Mouse (Mus musculus): ENCODE data around the gene Tnfsfm13. TPM values are rescaled to one million over a fixed set of nuclear protein-coding genes. Genes with fewer than 3 reads are reported as not detected.
"Not testable (repeated sequence)": the region's sequence is repeated elsewhere in the genome, so short reads cannot be mapped to it uniquely, and the experiment has no call there.

The Tnfsfm13 gene
- polyA plus RNA-seq, 1 experiment: 2.3 TPM

DNA sequence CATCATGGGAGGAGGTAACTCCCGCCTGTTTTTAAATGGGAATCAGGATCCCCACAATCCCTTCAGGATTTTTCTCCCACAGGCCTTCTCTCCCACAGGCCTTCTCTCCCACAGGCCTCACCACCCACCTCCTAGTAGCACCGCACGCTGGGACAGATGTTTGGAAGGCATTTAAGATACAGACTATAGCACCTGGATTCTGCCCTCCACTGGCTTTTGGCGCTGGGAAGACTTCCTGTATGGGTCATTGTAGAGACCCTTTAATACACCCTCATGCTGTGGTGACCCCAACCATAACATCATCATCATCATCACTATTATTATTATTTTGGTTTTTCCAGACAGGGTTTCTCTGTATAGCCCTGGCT, 11.6 kb upstream of the Tnfsfm13 start:
- WGBS: 89% methylated on average over 4 of the region's 4 CpGs
- no peak for DNase-seq (ENCODE audit: low read depth, low spot score)

DNA sequence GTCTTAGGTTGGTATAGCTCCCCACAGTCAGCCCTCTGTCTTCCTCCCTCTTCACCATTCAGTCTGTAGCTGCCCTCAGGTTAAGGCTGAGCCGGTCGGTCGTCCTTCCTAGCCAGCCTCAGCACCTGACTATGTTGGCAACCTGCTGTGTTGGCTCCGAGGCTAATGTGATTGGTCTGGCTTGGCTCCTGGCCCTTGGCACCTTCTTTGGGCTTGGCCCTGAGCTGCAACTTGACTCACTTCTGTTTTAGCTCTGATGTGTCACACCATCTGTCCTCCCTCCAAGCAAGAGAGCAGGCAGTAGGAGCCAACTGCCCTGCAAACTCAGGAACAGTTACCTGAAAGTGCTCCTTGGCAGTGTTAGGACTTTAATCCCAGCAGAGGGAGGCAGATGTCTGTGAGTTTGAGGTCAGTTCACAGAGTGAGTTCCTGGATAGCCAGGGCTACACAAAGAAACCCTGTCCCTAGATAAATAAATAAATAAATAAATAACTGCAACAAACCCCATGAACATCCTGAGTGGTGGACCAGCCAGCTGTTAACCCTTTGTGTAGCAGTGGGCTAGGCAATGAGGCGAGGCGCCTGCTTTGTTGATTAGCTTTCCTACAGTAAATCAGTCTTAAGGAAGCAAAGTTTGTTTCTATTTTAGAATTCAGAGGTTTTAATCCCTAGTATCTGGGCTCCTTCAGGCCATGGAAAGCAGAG, 11.0 kb upstream of the Tnfsfm13 start:
- peak; percentile 38 for DNase-seq (ENCODE audit: low read depth, low spot score)
- 43% methylated on average over 6 of the region's 6 CpGs for WGBS

DNA sequence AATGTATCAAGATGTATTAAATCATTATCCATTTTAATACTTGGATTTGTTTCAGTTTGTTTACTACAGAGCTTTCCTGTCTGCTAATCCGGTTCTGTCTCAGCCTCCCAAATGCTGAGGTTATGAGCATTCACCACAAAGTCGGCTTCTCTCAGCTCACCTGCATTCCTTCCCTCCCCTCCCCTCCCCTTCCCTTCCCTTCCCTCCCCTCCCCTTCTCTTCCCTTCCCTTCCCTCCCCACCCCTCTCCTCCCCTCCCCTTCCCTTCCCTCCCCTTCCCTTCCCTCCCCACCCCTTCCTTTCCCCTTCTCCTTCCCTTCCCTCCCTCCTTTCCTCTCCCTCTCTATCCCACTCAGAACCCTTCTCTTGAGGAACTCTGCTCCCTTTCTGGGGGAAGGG, 8.7 kb upstream of the Tnfsfm13 start:
- no peak for DNase-seq (ENCODE audit: low read depth, low spot score)
- WGBS: 27% methylated on average over 2 of the region's 2 CpGs

DNA sequence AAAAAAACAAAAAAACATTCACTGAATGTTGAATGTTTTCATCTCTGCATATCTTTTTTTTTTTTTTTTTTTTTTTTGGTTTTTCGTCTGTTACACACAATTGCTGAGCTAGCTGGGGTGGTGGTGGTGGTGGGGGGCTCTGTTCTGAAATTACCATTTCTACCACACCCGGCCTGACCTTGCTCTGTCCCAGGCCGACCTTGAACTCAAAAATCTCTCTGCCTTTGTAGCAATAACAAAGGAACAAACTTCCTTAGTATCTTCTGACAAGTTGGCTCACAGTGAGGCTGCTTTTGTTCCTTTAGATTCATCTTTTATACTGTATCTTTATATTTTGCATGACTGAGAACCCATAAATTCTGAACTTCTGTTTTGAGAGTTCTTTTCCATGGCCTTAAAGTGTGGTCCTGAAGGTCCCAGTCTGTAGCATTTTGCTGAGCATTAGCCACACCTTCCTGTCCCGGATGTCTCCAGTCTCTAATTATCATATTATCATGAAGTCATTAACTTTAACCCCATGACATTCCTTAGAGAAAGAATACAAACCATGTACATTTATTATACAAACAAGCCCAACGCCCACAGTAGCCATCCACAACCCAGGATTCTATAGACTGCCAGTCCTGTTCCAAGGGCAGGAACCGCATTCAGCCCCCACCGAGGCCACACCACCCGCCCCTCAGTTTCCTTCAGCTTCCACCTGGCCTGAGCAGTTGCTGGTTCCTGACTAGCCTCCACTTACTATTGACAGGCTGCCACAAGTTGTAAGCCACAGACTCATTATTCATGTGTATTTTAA, 8.1 kb upstream of the Tnfsfm13 start:
- 66% methylated on average over 8 of the region's 8 CpGs for WGBS
- DNase-seq (ENCODE audit: low read depth, low spot score): no peak

DNA sequence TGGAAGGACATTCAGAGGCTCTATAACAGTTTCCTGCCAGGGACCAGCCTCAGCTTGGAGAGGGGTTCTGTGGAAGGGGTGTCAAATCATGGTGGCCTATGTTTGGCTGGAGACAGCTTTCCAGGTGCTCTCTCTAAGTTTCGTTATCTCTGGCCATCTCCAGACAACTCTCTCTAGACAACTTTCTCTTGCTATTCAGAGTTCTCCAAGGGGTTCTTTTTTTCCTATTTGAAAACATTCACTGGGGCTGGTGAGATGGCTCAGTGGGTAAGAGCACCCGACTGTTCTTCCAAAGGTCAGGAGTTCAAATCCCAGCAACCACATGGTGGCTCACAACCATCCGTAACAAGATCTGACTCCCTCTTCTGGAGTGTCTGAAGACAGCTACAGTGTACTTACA, 7.5 kb upstream of the Tnfsfm13 start:
- not testable (repeated sequence) for DNase-seq (ENCODE audit: low read depth, low spot score)
- 72% methylated on average over 3 of the region's 3 CpGs for WGBS

DNA sequence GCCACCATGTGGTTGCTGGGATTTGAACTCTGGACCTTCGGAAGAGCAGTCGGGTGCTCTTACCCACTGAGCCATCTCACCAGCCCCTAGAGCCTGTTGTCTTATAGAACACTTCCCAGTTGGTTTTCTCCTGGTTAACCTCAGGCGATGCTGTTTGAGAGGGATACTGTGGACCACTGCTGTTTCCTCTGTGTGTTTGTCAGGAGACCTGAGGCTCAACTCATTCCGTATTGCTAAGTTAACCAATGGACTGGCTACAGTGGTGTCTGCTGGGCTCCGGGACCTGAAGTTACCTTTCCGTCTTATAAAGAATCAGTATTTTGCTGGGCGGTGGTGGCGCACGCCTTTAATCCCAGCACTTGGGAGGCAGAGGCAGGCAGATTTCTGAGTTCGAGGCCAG, 7.0 kb upstream of the Tnfsfm13 start:
- DNase-seq (ENCODE audit: low read depth, low spot score): not testable (repeated sequence)
- WGBS: 95% methylated on average over 10 of the region's 10 CpGs

DNA sequence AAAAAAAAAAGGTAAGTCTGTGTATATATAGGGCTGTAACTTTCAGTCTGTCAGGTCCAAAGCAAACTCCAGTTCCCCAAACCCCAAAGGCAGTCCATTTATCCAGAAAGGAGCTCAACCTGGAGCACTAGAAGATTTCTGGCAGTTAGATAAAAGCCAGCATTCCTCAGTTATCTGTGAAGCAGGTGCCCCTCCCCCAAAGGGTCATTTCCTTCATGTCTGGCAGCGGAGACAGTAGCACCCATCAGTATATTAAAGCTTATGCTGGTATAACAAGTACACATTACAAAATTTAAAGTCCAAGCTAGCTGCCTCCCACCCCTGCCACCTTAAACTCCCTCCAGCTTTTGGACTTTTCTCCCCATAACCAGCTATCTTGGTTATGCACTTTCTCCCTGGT, 3.7 kb upstream of the Tnfsfm13 start:
- DNase-seq (ENCODE audit: low read depth, low spot score): no peak
- WGBS: 50% methylated on average over 1 of the region's 1 CpGs

DNA sequence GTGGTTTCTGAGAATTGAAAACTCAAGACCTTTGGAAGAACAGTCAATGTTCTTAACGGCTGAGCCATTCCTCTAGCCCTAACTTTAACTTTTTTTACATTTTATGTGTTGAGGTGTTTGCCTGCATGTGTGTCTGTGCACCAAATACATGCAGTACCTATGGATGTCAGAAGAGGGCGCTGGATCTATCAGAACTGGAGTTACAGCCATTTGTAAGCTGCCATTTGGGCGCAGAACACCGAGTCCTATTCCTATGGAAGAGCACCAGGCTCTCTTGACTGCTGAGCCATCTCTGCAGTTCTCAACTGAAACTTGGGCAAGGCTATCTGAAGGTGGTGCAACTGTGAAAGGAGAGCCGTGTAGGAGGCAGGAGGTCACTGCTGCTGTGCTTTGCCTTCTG, 2.7 kb upstream of the Tnfsfm13 start:
- 77% methylated on average over 5 of the region's 5 CpGs for WGBS
- DNase-seq (ENCODE audit: low read depth, low spot score): no peak

DNA sequence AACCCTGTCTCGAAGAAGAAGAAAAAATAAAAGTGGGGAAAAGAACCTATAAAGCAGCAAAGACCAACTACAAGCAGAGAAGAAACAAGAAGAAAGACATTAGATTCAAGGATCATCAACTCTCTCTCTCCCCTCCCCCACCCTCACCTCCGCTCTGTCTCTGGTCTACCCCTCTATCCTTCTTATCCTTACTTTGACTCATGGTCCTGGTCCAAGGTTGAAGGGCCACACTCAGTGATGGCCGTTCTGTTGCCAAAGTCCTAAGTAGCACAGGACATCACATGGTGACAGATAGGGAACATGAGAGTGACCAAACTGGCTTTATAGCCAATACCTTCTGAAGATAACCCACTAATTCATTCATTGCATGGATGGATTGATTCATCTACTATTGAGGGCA, 1.5 kb upstream of the Tnfsfm13 start:
- 89% methylated on average over 3 of the region's 3 CpGs for WGBS
- no peak for DNase-seq (ENCODE audit: low read depth, low spot score)

DNA sequence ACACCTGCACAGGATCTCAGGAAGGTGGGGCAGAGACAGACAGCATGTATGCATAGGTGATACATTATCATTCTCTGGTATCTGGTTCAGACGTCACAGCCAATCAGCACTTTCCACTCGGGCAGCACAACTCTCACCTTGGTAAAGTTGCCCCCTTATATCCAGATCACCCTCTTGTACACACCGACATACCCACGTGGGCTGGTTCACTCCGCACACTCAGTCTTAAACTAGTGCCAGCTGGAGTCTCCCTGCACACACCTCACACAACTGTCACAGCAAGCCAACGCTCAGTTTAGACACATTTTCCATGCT, 895 bp downstream of the Tnfsfm13 start:
- 37% methylated on average over 6 of the region's 6 CpGs for WGBS
- DNase-seq (ENCODE audit: low read depth, low spot score): no peak

DNA sequence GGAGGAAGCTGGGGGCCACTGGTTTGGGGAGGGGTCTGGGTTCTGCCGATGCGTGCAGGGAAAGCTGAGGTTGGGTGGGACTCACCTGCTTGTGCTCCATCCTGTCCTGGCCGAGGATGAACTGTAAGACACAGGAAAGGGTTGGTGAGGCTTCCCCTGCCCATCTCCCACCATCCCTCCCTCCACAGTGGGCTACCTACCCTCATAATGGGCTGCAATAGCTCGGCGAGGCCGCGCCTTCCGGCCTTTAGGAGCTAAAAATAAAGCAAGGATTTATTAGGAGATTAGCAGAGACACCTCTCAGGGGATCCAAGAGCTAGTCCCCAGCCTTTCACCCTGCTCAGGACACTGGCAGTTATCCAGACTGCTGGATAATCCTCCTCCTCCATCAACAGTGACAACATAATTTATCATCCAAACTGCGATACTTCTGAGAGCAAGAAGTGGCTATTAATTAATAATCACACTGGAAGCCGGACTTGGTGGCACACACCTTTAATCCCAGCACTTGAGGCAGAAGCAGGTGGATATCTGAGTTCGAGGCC, 2.4 kb downstream of the Tnfsfm13 start:
- 72% methylated on average over 11 of the region's 11 CpGs for WGBS
- DNase-seq (ENCODE audit: low read depth, low spot score): no peak

DNA sequence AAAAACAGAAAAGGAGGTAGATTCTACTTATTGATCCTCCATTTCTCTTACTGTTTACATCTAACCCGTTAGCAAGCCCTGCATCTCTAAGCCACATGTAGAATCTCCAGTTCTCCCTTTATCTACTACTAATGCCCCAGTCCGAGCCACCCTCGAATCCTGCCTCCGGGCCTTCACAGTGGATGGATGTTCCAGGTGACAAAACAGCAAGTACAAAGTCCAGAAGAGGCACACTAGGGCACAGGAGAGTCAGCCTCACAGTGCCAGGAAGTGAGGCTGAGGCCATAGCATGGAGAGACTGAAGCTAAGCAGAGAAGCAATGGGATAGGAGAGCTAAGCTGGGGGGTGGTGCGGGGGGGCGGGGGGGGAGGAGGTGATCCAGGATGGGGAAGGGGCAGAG, 3.0 kb downstream of the Tnfsfm13 start:
- no peak for DNase-seq (ENCODE audit: low read depth, low spot score)

DNA sequence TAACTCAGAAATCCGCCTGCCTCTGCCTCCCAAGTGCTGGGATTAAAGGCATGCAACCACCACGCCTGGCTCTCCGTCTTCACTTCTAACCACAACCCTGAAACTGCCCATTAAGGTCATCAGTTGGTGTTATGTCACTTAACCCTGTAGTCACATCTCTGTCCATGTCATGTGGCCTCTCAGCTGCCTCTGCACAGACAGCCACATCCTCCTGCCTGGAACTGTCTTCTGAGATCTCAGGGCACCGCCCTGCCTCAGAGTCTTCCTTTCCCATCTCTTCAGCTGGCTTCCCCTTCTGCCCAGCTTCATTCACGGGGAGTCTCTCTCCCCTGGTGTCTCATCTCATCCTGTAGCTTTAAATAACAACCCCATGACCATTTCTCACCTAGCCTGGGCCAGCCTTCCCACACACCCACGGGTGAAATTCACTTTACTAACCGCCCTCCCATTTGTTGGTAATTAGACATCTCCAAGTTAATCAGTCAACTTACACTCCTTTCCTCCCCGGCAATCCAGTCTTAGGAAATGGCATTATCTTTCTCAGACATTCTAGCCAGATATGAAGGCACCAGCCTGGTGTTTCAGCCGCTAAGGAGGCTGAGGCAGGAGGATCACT, 3.6 kb downstream of the Tnfsfm13 start:
- DNase-seq (ENCODE audit: low read depth, low spot score): no peak
- WGBS: 62% methylated on average over 9 of the region's 9 CpGs

More for the DNA sequence above, 3.0 kb downstream of the Tnfsfm13 start:
- WGBS: 34% methylated on average over 6 of the region's 6 CpGs

DNA sequence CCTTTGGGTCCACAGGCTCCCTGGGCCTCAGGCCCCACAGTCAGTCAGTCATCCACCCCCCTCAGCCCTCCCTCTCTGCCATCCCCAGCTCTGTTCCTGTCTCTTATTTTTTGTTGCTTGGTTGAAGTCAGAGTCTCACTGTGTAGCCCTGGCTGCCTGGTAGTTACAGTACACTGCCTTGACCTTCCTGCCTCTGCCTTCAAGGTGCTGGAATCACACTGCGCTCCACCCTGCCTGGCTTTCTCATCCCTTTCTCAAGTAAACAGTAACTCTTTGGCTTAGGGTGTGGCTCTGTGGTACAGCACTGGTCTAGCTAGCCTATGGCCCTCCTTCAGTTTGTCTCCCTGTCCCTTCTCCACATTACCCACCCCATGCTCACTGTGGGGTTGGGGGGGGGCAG, 6.0 kb downstream of the Tnfsfm13 start:
- no peak for DNase-seq (ENCODE audit: low read depth, low spot score)
- WGBS: 53% methylated on average over 1 of the region's 1 CpGs

DNA sequence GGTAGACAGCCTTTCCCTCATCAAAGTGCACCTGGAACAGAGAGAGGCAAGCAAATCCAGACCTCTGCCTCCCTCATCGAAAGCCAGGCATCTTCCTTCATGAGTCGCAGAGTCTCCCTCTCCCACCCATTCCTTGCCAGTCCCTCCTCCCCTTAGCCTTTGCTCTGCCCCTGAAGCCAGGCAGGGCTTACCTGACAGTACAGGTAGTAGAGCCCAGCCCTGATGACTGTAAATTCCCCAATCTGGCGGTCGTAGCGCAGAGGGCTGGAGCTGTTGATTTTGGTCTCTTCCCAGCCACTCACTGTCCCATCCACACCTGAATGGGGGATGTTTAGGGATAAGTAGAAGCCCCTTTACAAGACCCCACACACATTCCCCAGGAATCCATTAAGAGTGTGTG, 8.8 kb downstream of the Tnfsfm13 start:
- 26% methylated on average over 5 of the region's 5 CpGs for WGBS

DNA sequence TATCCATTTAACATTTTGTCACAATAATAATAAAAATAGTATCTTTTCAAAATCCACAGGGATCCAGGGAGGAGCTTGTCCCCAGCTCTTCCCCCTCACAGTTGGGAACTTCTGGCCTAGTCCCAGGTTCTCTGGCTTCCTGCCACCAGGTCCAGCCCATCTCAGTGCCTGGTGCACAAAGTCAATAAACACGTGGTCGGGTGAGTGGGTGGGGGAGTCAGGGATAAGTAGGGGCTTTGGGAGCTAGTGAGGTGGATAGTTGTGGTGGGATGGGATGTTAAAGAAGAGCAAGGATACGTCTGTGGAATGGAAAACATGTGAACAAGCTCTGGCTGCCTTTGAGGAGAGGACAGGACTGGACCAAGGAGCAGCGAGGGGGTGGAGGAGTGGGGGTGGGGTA, 9.5 kb downstream of the Tnfsfm13 start:
- WGBS: 6% methylated on average over 4 of the region's 4 CpGs
- peak; percentile 73 for DNase-seq (ENCODE audit: low read depth, low spot score)

More for the DNA sequence above, 8.8 kb downstream of the Tnfsfm13 start:
- no peak for DNase-seq (ENCODE audit: low read depth, low spot score)

DNA sequence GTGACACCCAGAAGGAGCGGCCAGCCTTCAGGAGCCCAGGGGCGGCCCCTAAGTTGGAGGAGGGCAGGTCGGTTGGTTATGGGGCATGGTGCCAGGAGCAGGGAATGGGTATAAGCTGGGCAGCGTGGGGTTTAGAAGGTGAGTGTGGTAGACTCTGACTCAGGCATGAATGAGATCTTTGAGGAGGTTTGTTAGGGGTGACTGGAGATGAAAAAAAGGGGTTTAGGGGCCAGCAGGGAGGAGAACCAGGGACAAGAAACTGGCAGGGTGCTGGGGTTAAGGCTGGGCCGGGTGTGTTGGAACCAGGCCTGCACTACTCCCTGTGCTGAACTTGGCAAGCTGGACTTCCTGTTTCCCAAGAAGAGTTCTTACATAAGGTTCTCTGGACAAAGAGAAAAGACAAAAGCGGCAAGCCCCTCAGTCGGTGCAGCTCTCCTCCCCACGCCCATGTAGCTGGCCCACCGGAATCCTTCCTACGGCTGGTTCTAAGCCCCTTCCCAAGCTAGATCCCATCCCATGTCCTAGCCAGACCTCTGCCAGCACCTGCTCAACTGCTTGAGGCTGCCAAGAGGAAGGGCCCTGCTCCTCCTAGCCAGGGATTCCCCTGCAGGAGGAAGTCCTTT, 10.3 kb downstream of the Tnfsfm13 start, which contains the start of gene Tnfsf13:
Tnfsf13 (minus strand) TSS at position 259 of the 623 bp plus-strand sequence.
- peak; percentile 62 for DNase-seq (ENCODE audit: low read depth, low spot score)
- WGBS: 12% methylated on average over 10 of the region's 10 CpGs

DNA sequence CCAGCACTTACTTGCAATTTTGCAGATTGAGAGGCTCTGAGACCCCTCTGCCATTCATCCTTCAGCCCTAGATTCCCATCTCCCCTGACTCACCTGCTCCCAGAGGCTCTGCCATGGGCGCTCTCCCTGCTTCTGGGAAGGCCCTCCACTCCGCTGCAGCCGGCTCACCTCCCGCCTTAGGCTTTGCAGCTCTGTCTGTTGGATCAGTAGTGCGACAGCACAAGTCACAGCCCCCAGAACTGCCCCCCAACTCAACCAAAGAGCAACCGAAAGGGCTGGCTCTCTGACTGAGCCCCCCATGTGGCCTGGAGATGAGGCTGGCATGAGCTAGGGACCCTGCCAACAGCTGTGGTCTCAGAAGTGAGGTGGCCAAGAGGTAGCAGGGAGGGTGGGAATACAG, 11.0 kb downstream of the Tnfsfm13 start:
- WGBS: 40% methylated on average over 6 of the region's 6 CpGs

DNA sequence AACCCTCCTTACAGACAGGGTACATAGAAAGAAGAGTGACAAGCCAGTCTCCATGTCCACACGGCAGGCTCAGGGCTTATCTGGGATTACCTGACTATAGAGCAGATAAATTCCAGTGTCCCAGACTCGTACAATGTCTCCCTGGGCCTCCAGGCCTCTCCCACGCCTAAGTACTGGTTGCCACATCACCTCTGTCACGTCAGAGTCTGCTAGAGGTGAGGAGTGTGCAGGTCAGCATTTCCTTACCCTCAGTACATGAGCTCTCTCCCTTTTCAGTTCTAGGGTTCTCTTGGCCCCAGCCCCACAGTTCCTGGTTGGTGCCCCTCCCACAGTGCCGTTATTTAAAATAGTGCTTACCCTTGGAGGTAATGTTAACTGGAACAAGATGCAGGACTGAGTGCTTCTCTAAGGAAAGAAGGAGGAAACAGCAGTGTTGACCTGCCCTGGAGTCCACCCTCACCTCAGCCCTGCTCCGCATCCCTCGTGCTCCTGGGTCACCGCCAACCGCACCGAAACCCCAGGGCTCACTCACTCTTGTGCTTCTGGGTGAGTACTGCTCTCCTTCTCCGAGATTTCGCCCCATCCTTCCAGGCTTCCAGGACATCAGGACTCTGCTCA, 11.7 kb downstream of the Tnfsfm13 start:
- WGBS: 31% methylated on average over 12 of the region's 12 CpGs
- no peak for DNase-seq (ENCODE audit: low read depth, low spot score)

More for the DNA sequence above, 11.0 kb downstream of the Tnfsfm13 start:
- DNase-seq (ENCODE audit: low read depth, low spot score): no peak

DNA sequence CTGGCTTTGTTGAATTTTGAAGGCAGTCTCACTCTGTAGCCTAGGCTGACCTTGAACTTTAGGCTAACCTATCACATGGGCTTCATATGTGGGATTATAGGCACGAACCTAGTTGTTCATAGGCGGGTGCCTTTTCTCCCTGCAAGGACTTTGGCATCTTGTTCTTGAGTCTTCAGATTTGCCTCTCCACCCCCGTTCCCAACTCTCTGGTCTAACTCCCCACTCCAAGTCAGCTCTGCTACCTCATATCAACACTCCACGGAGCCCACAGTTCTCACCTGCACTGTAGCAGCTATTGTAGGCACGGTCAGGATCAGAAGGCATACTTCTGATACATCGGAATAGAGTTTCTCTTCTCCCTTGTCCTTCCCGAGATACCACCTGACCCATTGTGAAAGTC, 12.3 kb downstream of the Tnfsfm13 start:
- DNase-seq (ENCODE audit: low read depth, low spot score): no peak
- WGBS: 32% methylated on average over 7 of the region's 7 CpGs

All from large intestine, adult 2 months (tissue).